Comparison of ENCODE assay signal across 29 mouse cellular contexts in genomic region chr19:34699300-34699699, GRCm38 (mm10). TPM values are rescaled to one million over a fixed set of nuclear protein-coding genes. Genes with fewer than 3 reads are reported as not detected.
DNase-seq lines count a peak whose midpoint lies in the region; ATAC-seq and TF ChIP-seq lines count a peak whose summit lies in the region.
"Had no signal": no experiment of that assay in that cellular context is flagged by ENCODE, and none has a peak within 500 bp of the region (broad histone marks: within the 10 kb centered on the region; RNA-seq: fewer than 3 reads in every experiment).

No protein-coding gene starts in this region.

- H3K27me3 ChIP-seq in kidney, embryonic 14.5 days (ENCODE audit: control insufficient read depth, insufficient read depth, low read length) = no peaks in the 10 kb centered on the region
- no peaks in the 10 kb centered on the region for H3K27me3 ChIP-seq in liver, adult 2 months (ENCODE audit: control insufficient read depth, insufficient read depth, low read length)
- H3K27me3 ChIP-seq: embryonic facial prominence, embryonic 13.5 days; forebrain, embryonic 12.5 days; forebrain, embryonic 15.5 days; heart, embryonic 12.5 days; heart, embryonic 15.5 days; hindbrain, embryonic 13.5 days had no signal

- no peak overlapping the region for H3K4me3 ChIP-seq in kidney, embryonic 14.5 days (ENCODE audit: low read length)
- H3K4me3 ChIP-seq in liver, adult 2 months (ENCODE audit: insufficient read depth, low read depth, low read length) = no peak overlapping the region
- H3K4me3 ChIP-seq: embryonic facial prominence, embryonic 10.5 days; embryonic facial prominence, embryonic 13.5 days; erythroblast, embryonic 14.5 days; forebrain, embryonic 12.5 days; forebrain, embryonic 15.5 days; heart, embryonic 12.5 days; heart, embryonic 15.5 days; hindbrain, embryonic 10.5 days; hindbrain, embryonic 13.5 days had no signal

- TF ChIP-seq POLR2A in liver, adult 2 months (IDR thresholded peaks at IDR 0.05; ENCODE audit: extremely low read depth, insufficient read depth, low read length) = no peak

- H3K27ac ChIP-seq in kidney, embryonic 14.5 days (ENCODE audit: low read depth, low read length) = 0 out of 2 replicates have a peak overlapping the region, but pooled peaks have one; percentile 32
- H3K27ac ChIP-seq in liver, adult 2 months (replicated peaks; ENCODE audit: insufficient read depth, low read depth, low read length) = peak overlapping the region; percentile 18
- H3K27ac ChIP-seq: embryonic facial prominence, embryonic 10.5 days; embryonic facial prominence, embryonic 13.5 days; forebrain, embryonic 12.5 days; forebrain, embryonic 15.5 days; heart, embryonic 15.5 days; hindbrain, embryonic 10.5 days; hindbrain, embryonic 13.5 days had no signal

- H3K36me3 ChIP-seq in kidney, embryonic 14.5 days (ENCODE audit: control insufficient read depth, insufficient read depth, low read length) = no peaks in the 10 kb centered on the region
- no peaks in the 10 kb centered on the region for H3K36me3 ChIP-seq in liver, adult 2 months (ENCODE audit: control insufficient read depth, insufficient read depth, low read length)
- H3K36me3 ChIP-seq: embryonic facial prominence, embryonic 10.5 days; embryonic facial prominence, embryonic 13.5 days; forebrain, embryonic 12.5 days; forebrain, embryonic 15.5 days; heart, embryonic 12.5 days; heart, embryonic 15.5 days; hindbrain, embryonic 10.5 days; hindbrain, embryonic 13.5 days had no signal

- 38% methylated on average over 2 of the region's 2 CpGs for WGBS in kidney, embryonic 14.5 days
- 96% methylated on average over 2 of the region's 2 CpGs for WGBS in liver, adult 2 months

- no peak for TF ChIP-seq CTCF in liver, adult 2 months (IDR thresholded peaks at IDR 0.05; ENCODE audit: low read depth, low read length)

- H3K79me2 ChIP-seq in liver, adult 2 months (ENCODE audit: control insufficient read depth, insufficient read depth, low read length) = peaks cover 7% of the 10 kb centered on the region; the same call in 1 of the 2 replicates

- H3K4me2 ChIP-seq in kidney, embryonic 14.5 days (replicated peaks; ENCODE audit: low read depth, low read length) = no peak overlapping the region
- H3K4me2 ChIP-seq: embryonic facial prominence, embryonic 13.5 days; forebrain, embryonic 12.5 days; forebrain, embryonic 15.5 days; heart, embryonic 12.5 days; heart, embryonic 15.5 days; hindbrain, embryonic 13.5 days had no signal

- no peaks in the 10 kb centered on the region for H3K9me3 ChIP-seq in kidney, embryonic 14.5 days (ENCODE audit: control insufficient read depth, low read length)
- H3K9me3 ChIP-seq: embryonic facial prominence, embryonic 10.5 days; embryonic facial prominence, embryonic 13.5 days; forebrain, embryonic 12.5 days; forebrain, embryonic 15.5 days; heart, embryonic 12.5 days; heart, embryonic 15.5 days; hindbrain, embryonic 10.5 days; hindbrain, embryonic 13.5 days had no signal

- no peak for DNase-seq in kidney, postnatal 10 days
- no peak for DNase-seq in liver, adult 2 months (ENCODE audit: extremely low read depth, low read depth, low spot score)
- DNase-seq in liver = no peak
- DNase-seq in kidney, postnatal 14 days = peak; percentile 41
- no peak for DNase-seq in thymus, postnatal 14 days
- DNase-seq: adrenal gland, adult 8-10 months; adrenal gland, postnatal 25 days; cerebellum, adult 11-12 months; cerebellum, adult 8-10 months; cerebellum, postnatal 10 days; cerebellum, postnatal 36 days; embryo, embryonic 11 days; gastrocnemius, postnatal 25 days; heart, adult 18-20 months; heart, postnatal 10 days; heart, postnatal 36 days had no signal

- no peaks in the 10 kb centered on the region; the same call in 1 of the 2 replicates for H3K4me1 ChIP-seq in kidney, embryonic 14.5 days (ENCODE audit: control insufficient read depth, insufficient read depth, low read length)
- H3K4me1 ChIP-seq in liver, adult 2 months (ENCODE audit: control insufficient read depth, insufficient read depth, low read length) = peaks cover 15% of the 10 kb centered on the region; the same call in 1 of the 2 replicates
- H3K4me1 ChIP-seq: embryonic facial prominence, embryonic 10.5 days; embryonic facial prominence, embryonic 13.5 days; forebrain, embryonic 12.5 days; forebrain, embryonic 15.5 days; heart, embryonic 12.5 days; heart, embryonic 15.5 days; hindbrain, embryonic 10.5 days; hindbrain, embryonic 13.5 days had no signal

- no peak for ATAC-seq in kidney, embryonic 14.5 days (ENCODE audit: low FRiP score, low TSS enrichment)
- ATAC-seq: activated CD4-positive, CD25-positive, alpha-beta regulatory T cell, adult 4 months; forebrain, embryonic 15.5 days had no signal

- H3K9ac ChIP-seq in kidney, embryonic 14.5 days (ENCODE audit: low read depth, low read length) = no peak overlapping the region
- no peak overlapping the region for H3K9ac ChIP-seq in liver, adult 2 months (ENCODE audit: low read depth, low read length)
- H3K9ac ChIP-seq: embryonic facial prominence, embryonic 13.5 days; forebrain, embryonic 12.5 days; forebrain, embryonic 15.5 days; heart, embryonic 12.5 days; heart, embryonic 15.5 days; hindbrain, embryonic 13.5 days had no signal

RNA-seq across cellular contexts. Expression of gene Slc16a12, which starts 47.8 kb away (rescaled TPM):
- 2.7 and 7.4 TPM in 2 replicates for polyA plus RNA-seq in kidney, embryonic 14.5 days (2014; fragmentation: Nextera tagmentation; extraction: Ambion mirVana)
- total RNA-seq in liver, adult 2 months (2014; rRNA removed) = 65.6 and 85.9 TPM in 2 replicates
- polyA plus RNA-seq in liver, adult 2 months (2012; rRNA removed) = 18.6 and 23.1 TPM in 2 replicates
- polyA plus RNA-seq: activated CD4-positive, CD25-positive, alpha-beta regulatory T cell, adult 4 months; erythroblast, embryonic 14.5 days had no signal

RNA-seq across cellular contexts. Expression of gene Ifit1, which starts 58.6 kb away (rescaled TPM):
- polyA plus RNA-seq in kidney, embryonic 14.5 days (2014; fragmentation: Nextera tagmentation; extraction: Ambion mirVana) = 0.16 and 0.35 TPM in 2 replicates
- total RNA-seq in liver, adult 2 months (2014; rRNA removed) = 9.6 and 15.9 TPM in 2 replicates
- 4.2 and 7.0 TPM in 2 replicates for polyA plus RNA-seq in liver, adult 2 months (2012; rRNA removed)
- total RNA-seq: ES-E14 had no signal
- polyA plus RNA-seq: erythroblast, embryonic 14.5 days had no signal

RNA-seq across cellular contexts. Expression of gene Ifit1bl2, which starts 58.8 kb away (rescaled TPM):
- polyA plus RNA-seq in kidney, embryonic 14.5 days (2014; fragmentation: Nextera tagmentation; extraction: Ambion mirVana) = 0.11 and 0.16 TPM in 2 replicates
- total RNA-seq in liver, adult 2 months (2014; rRNA removed) = 0.07 and 0.09 TPM in 2 replicates
- not detected in 2 replicates for polyA plus RNA-seq in liver, adult 2 months (2012; rRNA removed)
- total RNA-seq: ES-E14; gastrocnemius, adult 8-10 months; gastrocnemius, postnatal 25 days had no signal
- polyA plus RNA-seq: erythroblast, embryonic 14.5 days; forebrain, embryonic 12.5 days had no signal
